Mouse (Mus musculus) liver, embryonic 13.5 days (tissue): ENCODE results near the gene Lats2. TPM values are rescaled to one million over a fixed set of nuclear protein-coding genes. Genes with fewer than 3 reads are reported as not detected.
"Not testable (repeated sequence)": the region's sequence is repeated elsewhere in the genome, so short reads cannot be mapped to it uniquely, and the experiment has no call there.

Experiments
- ATAC-seq: fragments of 200-750 bp; cut with Nextera tagmentation; 2 replicates; pipeline ENCODE4 v1.8.0; 2017; ENCODE audit warnings: low read depth, mild to moderate bottlenecking, moderate number of reproducible peaks, moderate library complexity
- DNase-seq: peaks from one replicate; pipeline ENCODE4 v3.0.0; 2022
- H3K27ac ChIP-seq: fragments of 300-500 bp; sonication (generic); 2 replicates; pipeline ENCODE4 v1.5.1; 2015; ENCODE audit warnings: moderate library complexity, mild to moderate bottlenecking, inconsistent platforms
- H3K27me3 ChIP-seq: fragments of 300-500 bp; sonication (generic); 2 replicates; pipeline ENCODE4 v1.6.1; 2015; ENCODE audit warnings: mild to moderate bottlenecking, inconsistent platforms
- H3K36me3 ChIP-seq: fragments of 300-500 bp; sonication (generic); 2 replicates; pipeline ENCODE4 v1.6.1; 2015; ENCODE audit warnings: mild to moderate bottlenecking, inconsistent platforms
- H3K4me1 ChIP-seq: fragments of 300-500 bp; sonication (generic); replicated peaks from 2 replicates; pipeline ENCODE4 v1.6.1; 2015; ENCODE audit warnings: inconsistent platforms
- H3K4me2 ChIP-seq: fragments of 300-500 bp; sonication (generic); 2 replicates; pipeline ENCODE4 v1.6.1; 2015; ENCODE audit warnings: inconsistent platforms, mild to moderate bottlenecking, moderate library complexity
- H3K4me3 ChIP-seq: fragments of 300-500 bp; sonication (generic); replicated peaks from 2 replicates; pipeline ENCODE4 v1.5.1; 2015; ENCODE audit warnings: mild to moderate bottlenecking, inconsistent platforms
- H3K9ac ChIP-seq: fragments of 300-500 bp; sonication (generic); 2 replicates; pipeline ENCODE4 v1.6.1; 2015; ENCODE audit warnings: mild to moderate bottlenecking, inconsistent platforms
- H3K9me3 ChIP-seq: fragments of 300-500 bp; sonication (generic); replicated peaks from 2 replicates; pipeline ENCODE4 v1.6.1; 2016; ENCODE audit warnings: inconsistent platforms
- WGBS: fragments of 180-500 bp; shearing (Covaris S2); methylation state at CpG from one replicate; pipeline ENCODE4 v1.1.7; 2015; ENCODE audit not compliant: insufficient replicate concordance; 5-methylcytosine and 5-hydroxymethylcytosine counted together
- polyA plus RNA-seq: library from polyadenylated mRNA; unstranded; fragments of >200 nt; fragmentation: Nextera tagmentation; extraction: Ambion mirVana; gene quantifications from 2 replicates; pipeline ENCODE4 v1.2.1, GENCODE M21; 2015

Lats2 gene
- polyA plus RNA-seq, 1 experiment from 2014 or later = 3.6 TPM

DNA sequence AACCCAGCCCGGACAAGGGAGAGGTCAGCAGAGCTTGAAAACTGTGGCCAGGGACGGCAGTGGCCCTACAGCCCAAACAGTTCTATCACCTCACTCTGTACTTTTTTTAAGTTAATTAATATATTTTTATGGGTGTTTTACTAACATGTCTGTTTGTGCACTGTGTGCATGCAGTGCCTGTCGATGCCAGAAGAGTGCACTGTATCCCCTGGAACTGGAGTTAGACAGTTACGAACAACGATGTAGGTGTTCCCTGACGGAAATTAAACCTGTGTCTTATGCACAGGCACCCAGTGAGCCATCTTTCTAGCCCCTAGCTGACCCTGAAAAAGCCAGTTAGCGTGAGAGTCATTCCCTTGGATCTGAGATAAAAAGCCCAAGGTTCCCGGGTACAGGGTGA is 62.6 kb downstream of the Lats2 start:
- Histone ChIP-seq H3K4me3 (no peak overlapping the region), H3K9ac (no peak overlapping the region), H3K9me3 (0 out of 2 replicates have a peak, but pooled peaks cover 5% of the 10 kb centered on the region), H3K36me3 (peaks cover 57% of the 10 kb centered on the region), H3K4me1 (peaks cover 30% of the 10 kb centered on the region), H3K27ac (no peak overlapping the region), H3K27me3 (no peaks in the 10 kb centered on the region), H3K4me2 (no peak overlapping the region)
- DNase-seq (no peak), ATAC-seq (no peak)
- WGBS = 85% methylated on average over 8 of the region's 8 CpGs

DNA sequence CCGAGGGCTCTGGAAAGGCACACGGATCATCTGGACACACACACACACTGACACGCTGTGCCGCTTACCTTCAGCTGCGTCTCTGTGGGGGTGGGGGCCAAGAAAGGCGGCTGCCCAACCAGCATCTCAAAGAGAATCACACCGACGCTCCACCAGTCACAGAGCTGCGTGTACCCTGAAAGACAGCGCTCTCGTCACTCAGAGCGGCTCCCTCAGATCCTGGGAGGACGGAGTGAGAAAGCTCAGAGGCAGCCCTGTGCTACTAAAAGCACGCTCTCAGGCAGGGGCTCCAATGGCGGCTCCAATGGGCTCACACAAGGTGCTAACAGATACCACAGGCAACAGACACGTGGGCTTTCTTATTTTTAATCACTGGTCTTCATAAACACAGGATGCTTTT is 63.9 kb downstream of the Lats2 start:
- H3K4me3 ChIP-seq = no peak overlapping the region
- peaks cover 47% of the 10 kb centered on the region for H3K36me3 ChIP-seq
- H3K27ac ChIP-seq = no peak overlapping the region
- ATAC-seq = no peak
- WGBS = 86% methylated on average over 16 of the region's 16 CpGs
- H3K9me3 ChIP-seq = 0 out of 2 replicates have a peak, but pooled peaks cover 5% of the 10 kb centered on the region
- no peaks in the 10 kb centered on the region for H3K27me3 ChIP-seq
- peaks cover 39% of the 10 kb centered on the region for H3K4me1 ChIP-seq
- no peak overlapping the region for H3K4me2 ChIP-seq
- no peak for DNase-seq
- no peak overlapping the region for H3K9ac ChIP-seq

DNA sequence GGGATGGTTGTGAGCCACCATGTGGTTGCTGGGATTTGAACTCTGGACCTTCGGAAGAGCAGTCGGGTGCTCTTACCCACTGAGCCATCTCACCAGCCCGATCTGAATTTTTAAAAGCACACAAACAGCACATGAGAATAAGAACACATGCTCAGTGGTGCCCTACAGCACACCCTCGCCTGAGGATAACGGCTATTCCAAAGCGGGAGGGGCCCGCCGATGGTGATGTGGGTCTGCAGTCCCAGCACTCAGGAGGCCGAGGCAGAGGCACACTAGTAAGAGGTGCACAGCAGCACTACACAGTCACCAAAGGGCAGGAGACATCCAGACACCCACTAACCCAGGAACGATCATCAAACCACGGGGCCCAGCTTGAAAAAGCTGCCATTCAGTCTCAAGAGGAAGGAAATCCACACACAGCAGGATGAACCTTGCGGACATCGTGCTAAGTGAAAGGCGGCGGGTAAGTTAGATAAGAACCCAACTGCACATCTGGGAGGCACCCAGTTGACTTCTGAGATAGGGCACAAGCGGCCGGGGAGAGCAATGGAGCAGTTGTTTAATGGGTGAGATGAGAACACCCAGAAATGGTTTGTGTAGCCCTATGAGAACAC is 65.6 kb downstream of the Lats2 start:
- Histone ChIP-seq H3K27ac (peak overlapping the region; percentile 95), H3K4me3 (peak overlapping the region; percentile 44), H3K9ac (peak overlapping the region; percentile 62), H3K9me3 (0 out of 2 replicates have a peak, but pooled peaks cover 5% of the 10 kb centered on the region), H3K4me1 (peaks cover 42% of the 10 kb centered on the region), H3K36me3 (peaks cover 41% of the 10 kb centered on the region), H3K27me3 (no peaks in the 10 kb centered on the region), H3K4me2 (peak overlapping the region; percentile 71)
- WGBS = 26% methylated on average over 17 of the region's 17 CpGs
- peak; percentile 70 for DNase-seq
- peak; percentile 98 for ATAC-seq

- DNase-seq (no peak), ATAC-seq (no peak)
- 0 out of 2 replicates have a peak, but pooled peaks cover 5% of the 10 kb centered on the region for H3K9me3 ChIP-seq
- H3K4me1 ChIP-seq = peaks cover 42% of the 10 kb centered on the region
- 93% methylated on average over 24 of the region's 24 CpGs for WGBS
- H3K27ac ChIP-seq = peak overlapping the region; percentile 95
- no peak overlapping the region for H3K4me2 ChIP-seq
- H3K27me3 ChIP-seq = no peaks in the 10 kb centered on the region
- no peak overlapping the region for H3K4me3 ChIP-seq
- H3K9ac ChIP-seq = no peak overlapping the region
- peaks cover 35% of the 10 kb centered on the region for H3K36me3 ChIP-seq
Measured at GRCm38 (mm10) chr14:57691316-57691715, 66.9 kb downstream of the Lats2 start.

DNA sequence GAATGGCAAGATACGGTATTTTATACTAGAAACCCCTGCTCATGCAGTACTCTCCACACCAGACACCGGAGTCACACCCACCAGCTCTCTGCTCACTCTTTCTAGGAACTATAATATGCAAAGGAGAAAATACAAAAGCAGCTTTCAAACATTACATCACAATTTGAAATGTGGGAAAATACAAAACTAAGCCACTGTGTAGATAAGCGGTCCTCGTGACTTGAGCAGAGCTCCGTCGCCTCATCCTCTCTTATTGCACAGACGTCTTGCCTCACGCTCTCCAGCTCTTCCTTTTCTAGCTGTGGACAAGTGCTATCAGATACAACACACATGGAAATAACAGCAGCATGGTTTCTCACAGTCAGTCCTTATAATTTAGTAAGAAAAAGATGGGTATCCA is 67.5 kb downstream of the Lats2 start:
- 0 out of 2 replicates have a peak, but pooled peaks cover 5% of the 10 kb centered on the region for H3K9me3 ChIP-seq
- no peak overlapping the region; the same call in 1 of the 2 replicates for H3K27ac ChIP-seq
- no peak overlapping the region for H3K9ac ChIP-seq
- H3K36me3 ChIP-seq = peaks cover 29% of the 10 kb centered on the region
- WGBS = 49% methylated on average over 8 of the region's 8 CpGs
- no peaks in the 10 kb centered on the region for H3K27me3 ChIP-seq
- H3K4me1 ChIP-seq = peaks cover 42% of the 10 kb centered on the region
- H3K4me3 ChIP-seq = no peak overlapping the region
- H3K4me2 ChIP-seq = no peak overlapping the region
- no peak for DNase-seq
- no peak for ATAC-seq

- H3K4me1 ChIP-seq = peaks cover 36% of the 10 kb centered on the region
- H3K36me3 ChIP-seq, H3K4me3 ChIP-seq, DNase-seq, H3K9me3 ChIP-seq, H3K4me2 ChIP-seq, H3K27me3 ChIP-seq, H3K27ac ChIP-seq, ATAC-seq: not testable (repeated sequence)
- H3K9ac ChIP-seq = 0 out of 2 replicates have a peak overlapping the region, but pooled peaks have one; percentile 11
- 85% methylated on average over 7 of the region's 7 CpGs for WGBS
Measured at GRCm38 (mm10) chr14:57688066-57688465, 70.1 kb downstream of the Lats2 start.

DNA sequence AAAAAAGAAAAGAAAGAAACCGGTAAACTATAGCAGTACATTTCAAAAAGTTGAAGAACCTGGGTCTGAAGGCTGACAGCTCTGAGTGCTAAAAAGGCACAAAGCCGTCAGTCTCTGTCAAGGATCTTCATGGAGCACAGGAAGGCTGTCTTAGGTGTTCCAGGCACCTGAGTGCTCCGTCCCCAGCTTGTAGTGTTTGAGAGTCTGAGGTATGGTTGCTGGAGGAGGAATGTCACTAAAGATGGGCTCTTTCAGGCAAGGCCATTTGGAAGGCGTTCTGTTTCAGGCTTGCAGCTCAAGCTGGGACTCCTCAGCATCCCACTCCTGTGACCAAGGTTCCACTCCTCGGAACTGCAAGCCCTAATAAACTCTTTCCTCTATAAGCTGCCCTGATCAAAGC is 70.7 kb downstream of the Lats2 start:
- Histone ChIP-seq H3K4me3 (no peak overlapping the region), H3K27me3 (no peaks in the 10 kb centered on the region), H3K36me3 (peaks cover 8% of the 10 kb centered on the region), H3K9me3 (0 out of 2 replicates have a peak, but pooled peaks cover 5% of the 10 kb centered on the region), H3K4me2 (no peak overlapping the region), H3K9ac (no peak overlapping the region), H3K27ac (no peak overlapping the region), H3K4me1 (peaks cover 31% of the 10 kb centered on the region)
- no peak for ATAC-seq
- WGBS = 77% methylated on average over 5 of the region's 5 CpGs
- DNase-seq = no peak

- WGBS = 75% methylated on average over 6 of the region's 6 CpGs
- no peak overlapping the region for H3K9ac ChIP-seq
- no peak overlapping the region for H3K27ac ChIP-seq
Measured at GRCm38 (mm10) chr14:57686647-57687046, 71.5 kb downstream of the Lats2 start.

GRCm38 (mm10) chr14:57684579-57684978 is 73.6 kb downstream of the Lats2 start:
- no peak overlapping the region for H3K4me2 ChIP-seq
- no peak overlapping the region for H3K9ac ChIP-seq
- no peaks in the 10 kb centered on the region for H3K27me3 ChIP-seq
- no peak overlapping the region for H3K27ac ChIP-seq
- peak; percentile 55; the same call in 1 of the 2 replicates for ATAC-seq
- 0 out of 2 replicates have a peak, but pooled peaks cover 5% of the 10 kb centered on the region for H3K4me1 ChIP-seq
- DNase-seq = peak; percentile 42
- 0% methylated on average over 1 of the region's 1 CpGs for WGBS
- no peak overlapping the region for H3K4me3 ChIP-seq
- no peaks in the 10 kb centered on the region for H3K9me3 ChIP-seq
- no peaks in the 10 kb centered on the region for H3K36me3 ChIP-seq

More at GRCm38 (mm10) chr14:57686647-57687046, 71.5 kb downstream of the Lats2 start:
- Histone ChIP-seq H3K4me1 (peaks cover 23% of the 10 kb centered on the region), H3K9me3 (0 out of 2 replicates have a peak, but pooled peaks cover 5% of the 10 kb centered on the region), H3K4me2 (no peak overlapping the region), H3K27me3 (no peaks in the 10 kb centered on the region), H3K36me3 (peaks cover 8% of the 10 kb centered on the region), H3K4me3 (no peak overlapping the region)
- ATAC-seq (no peak), DNase-seq (no peak)

- Histone ChIP-seq H3K4me1 (no peaks in the 10 kb centered on the region), H3K27me3 (no peaks in the 10 kb centered on the region), H3K9ac (no peak overlapping the region), H3K9me3 (no peaks in the 10 kb centered on the region), H3K4me3 (no peak overlapping the region), H3K4me2 (no peak overlapping the region), H3K27ac (no peak overlapping the region), H3K36me3 (no peaks in the 10 kb centered on the region)
- DNase-seq = no peak
- ATAC-seq = no peak
- WGBS = 65% methylated on average over 4 of the region's 4 CpGs
Measured at GRCm38 (mm10) chr14:57682751-57683150, 75.4 kb downstream of the Lats2 start.

DNA sequence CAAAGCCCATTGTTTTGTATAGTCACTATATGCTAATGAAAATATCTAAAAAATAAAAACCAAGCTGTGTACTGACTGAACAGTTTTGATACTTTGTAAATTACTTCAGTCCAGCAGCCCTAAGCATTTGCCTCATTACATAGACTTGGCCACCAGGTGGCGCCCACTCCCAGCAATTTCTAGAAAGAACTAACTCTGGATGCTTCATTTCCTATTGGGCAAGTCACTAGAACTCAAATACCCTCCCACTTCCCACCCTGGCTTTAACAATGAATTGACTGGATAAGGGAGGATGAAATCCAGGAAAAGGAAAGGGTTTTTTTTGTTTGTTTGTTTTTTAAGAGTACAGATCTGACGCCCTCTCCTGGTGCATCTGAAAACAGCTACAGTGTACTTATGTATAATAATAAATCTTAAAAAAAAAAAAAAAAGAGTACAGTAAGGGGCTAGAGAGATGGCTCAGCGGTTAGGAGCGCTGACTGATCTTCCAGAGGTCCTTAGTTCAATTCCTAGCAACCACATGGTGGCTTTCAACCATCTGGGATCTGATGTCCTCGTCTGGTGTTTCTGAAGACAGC is 78.1 kb downstream of the Lats2 start:
- Histone ChIP-seq H3K27ac (no peak overlapping the region), H3K9ac (no peak overlapping the region), H3K27me3 (no peaks in the 10 kb centered on the region), H3K4me2 (no peak overlapping the region), H3K4me3 (no peak overlapping the region), H3K9me3 (no peaks in the 10 kb centered on the region), H3K4me1 (no peaks in the 10 kb centered on the region), H3K36me3 (no peaks in the 10 kb centered on the region)
- WGBS = 32% methylated on average over 5 of the region's 5 CpGs
- DNase-seq (peak; percentile 61), ATAC-seq (no peak)
